Mouse (Mus musculus) right cerebral cortex, postnatal 4 days (tissue): ENCODE data around the gene Prpf18.

Source experiments
- DNase-seq: peaks from one replicate; pipeline ENCODE4 v3.0.0-alpha.2; 2022

Gene Prpf18

DNA sequence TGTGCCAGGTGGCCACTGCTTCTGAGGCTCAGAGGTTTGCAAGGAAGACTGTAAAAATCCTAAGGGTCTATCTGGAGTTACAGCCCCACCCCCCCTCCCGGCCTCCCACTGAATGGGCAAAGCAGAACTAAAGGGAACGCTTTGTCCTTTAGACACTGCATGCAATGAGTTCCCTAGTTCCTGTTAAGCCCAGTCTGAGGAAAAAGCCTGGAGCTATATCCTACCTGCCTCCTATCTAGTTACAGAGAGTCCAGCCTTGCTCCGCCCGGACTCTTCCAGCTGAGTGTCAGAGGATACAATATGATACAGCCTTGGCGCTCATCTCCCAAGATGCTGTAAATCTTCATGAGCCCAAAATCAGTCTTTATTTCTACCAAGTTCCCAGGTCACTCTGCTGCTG, 77.7 kb downstream of the Prpf18 start:
- DNase-seq = no peak

DNA sequence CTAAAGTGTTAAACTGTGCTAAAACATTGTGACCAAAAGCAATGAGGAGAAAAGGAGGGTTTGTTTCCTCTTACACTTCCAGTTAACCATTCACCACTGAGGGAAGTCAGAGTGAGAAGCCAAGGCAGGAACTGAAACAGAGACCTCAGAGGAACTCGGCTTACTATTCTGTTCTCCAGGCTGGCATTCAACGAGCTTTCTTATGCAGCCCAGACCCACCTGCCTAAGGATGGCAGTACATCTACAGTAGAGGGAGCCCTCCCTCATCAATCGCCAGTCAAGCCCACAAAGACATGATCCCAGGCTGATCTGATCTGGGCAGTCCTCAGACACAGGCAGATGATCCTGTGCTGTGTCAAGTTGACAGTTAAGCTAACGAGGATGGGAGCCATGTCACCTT, 78.5 kb downstream of the Prpf18 start:
- DNase-seq = no peak

DNA sequence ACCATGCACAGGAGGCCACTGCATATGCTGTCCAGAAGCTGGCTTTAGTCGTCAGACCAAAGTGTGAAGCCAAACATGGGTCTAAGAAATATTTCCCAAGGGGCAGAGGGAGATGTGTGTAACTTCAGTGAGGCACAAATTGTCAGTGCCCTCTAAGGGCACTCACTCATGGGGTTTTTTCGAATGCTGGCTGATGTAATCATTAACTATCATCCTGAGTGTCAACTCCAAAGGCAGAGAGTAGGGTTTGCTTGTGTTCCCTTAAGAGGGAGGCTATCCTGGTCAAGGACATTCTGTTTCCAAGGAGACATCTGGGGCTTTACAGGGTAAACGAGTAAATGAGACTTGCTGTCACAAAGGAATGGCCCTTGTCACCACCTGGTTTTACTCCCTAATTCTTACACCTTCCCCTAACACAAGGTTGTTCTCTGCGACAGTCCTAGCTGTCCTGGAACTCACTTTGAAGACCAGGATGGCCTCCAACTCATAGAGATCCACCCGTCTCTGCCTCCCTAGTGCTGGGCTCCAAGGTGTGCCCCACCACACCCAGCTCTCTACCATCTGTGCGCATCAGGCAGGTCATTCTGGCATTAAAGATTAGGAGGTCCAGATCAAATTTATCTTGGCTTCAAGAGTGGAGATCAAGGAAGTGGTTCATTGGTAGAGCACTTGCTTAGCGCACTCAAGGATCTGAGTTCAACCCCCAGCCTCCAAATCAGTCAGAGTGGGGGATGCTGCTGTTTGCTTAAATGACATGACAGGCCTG, 79.2 kb downstream of the Prpf18 start:
- no peak for DNase-seq
